Mouse (Mus musculus) G1E (cell line): ENCODE measurements around the gene Zfp28.

Experiments used
- CTCF ChIP-seq: IDR thresholded peaks from 2 replicates; pipeline ENCODE4 v1.5.1; 2012; ENCODE audit warnings: low read depth, low read length, inconsistent platforms, mixed read lengths
- GATA1 ChIP-seq: IDR thresholded peaks from 2 replicates; pipeline ENCODE4 v1.6.1; 2012; ENCODE audit warnings: borderline replicate concordance, low read length, inconsistent platforms, mixed read lengths
- POLR2AphosphoS5 ChIP-seq: IDR thresholded peaks from 2 replicates; pipeline ENCODE4 v1.6.1; 2012; ENCODE audit warnings: low read depth, low read length, inconsistent platforms; ENCODE audit not compliant: insufficient replicate concordance
- TAL1 ChIP-seq: conservative IDR thresholded peaks from 2 replicates; pipeline ENCODE4 v1.6.1; 2012; ENCODE audit warnings: low read depth, low read length, inconsistent platforms, mixed read lengths

- TF ChIP-seq CTCF, result no peak
- no peak for TF ChIP-seq POLR2AphosphoS5
- TF ChIP-seq TAL1, result no peak
- TF ChIP-seq GATA1, result no peak
Measured at GRCm38 (mm10) chr7:6360477-6361060, 22.5 kb upstream of the Zfp28 start.
